Mouse (Mus musculus): ENCODE data around the gene Rhbdf1. TPM values are rescaled to one million over a fixed set of nuclear protein-coding genes. Genes with fewer than 3 reads are reported as not detected.
A peak's percentile ranks its signal among the peaks of the same experiment; 100 is the strongest.

Gene Rhbdf1
- polyA plus RNA-seq, 1 experiment from 2014 or later: 35.8 TPM

DNA sequence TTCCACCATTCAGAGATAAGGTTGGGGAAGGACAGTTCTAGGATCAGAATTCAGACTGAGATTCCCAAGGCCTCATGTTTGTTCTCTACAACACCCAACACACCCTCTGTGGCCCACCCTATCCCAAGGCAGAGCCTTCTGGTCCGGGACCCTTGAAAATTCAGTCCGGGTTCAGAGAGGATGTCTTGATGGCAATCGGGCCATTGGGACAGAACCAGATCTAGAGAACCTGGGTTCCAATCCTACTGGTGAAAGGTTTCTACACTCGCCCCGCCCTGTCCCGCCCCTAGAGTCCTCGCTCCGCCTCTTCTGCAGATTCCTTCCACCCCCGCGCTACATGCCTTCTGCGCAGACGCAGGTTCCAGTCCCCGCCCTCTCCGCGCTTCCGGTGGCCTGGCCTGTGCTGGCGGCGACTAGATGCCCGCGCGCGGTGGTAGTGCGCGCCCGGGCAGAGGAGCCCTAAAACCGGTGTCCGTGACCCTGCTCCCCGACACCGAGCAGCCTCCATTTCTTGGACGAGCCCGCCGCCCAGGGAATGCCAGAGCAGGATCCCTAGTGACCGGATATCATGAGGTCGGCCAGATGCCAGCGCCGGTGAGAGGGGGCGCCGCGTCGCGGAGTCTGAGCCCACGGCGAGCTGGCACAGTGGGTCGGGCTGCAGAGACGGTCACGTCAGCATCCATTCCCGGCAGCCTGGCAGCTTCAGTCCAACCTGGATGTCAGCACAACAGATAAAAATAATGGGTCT lies 4.2 kb upstream of the Rhbdf1 start, which contains the start of gene Mpg:
Gene Mpg (plus strand): TSS at position 382 of the 748 bp plus-strand sequence.
- peak within 1 kb of the TSS; percentile 93 for H3K27ac ChIP-seq (replicated peaks)
- 3% methylated on average over 47 of the region's 47 CpGs for WGBS
- peak within 1 kb of the TSS; percentile 74 for H3K9ac ChIP-seq (ENCODE audit: low read length)
- no peaks in the 10 kb centered on the region for H3K9me3 ChIP-seq (ENCODE audit: control insufficient read depth, low read length)
- H3K4me2 ChIP-seq (replicated peaks; ENCODE audit: low read depth): peak within 1 kb of the TSS; percentile 89
- peak within 1 kb of the TSS; percentile 65 for H3K4me3 ChIP-seq (ENCODE audit: low read depth, low read length)
- ATAC-seq (ENCODE audit: low FRiP score, low TSS enrichment) (peak; percentile 79), DNase-seq (ENCODE audit: low spot score) (peak; percentile 94)
- H3K27me3 ChIP-seq (ENCODE audit: control insufficient read depth, insufficient read depth, low read length): no peaks in the 10 kb centered on the region
- H3K4me1 ChIP-seq (replicated peaks; ENCODE audit: control insufficient read depth, insufficient read depth): peaks cover 25% of the 10 kb centered on the region
- no peak for TF ChIP-seq EP300 (optimal IDR thresholded peaks at IDR 0.05)
- no peak; the same call in 1 of the 2 replicates for TF ChIP-seq CTCF (IDR thresholded peaks at IDR 0.05; ENCODE audit: low read depth)
- H3K36me3 ChIP-seq (ENCODE audit: control insufficient read depth, insufficient read depth, low read length): peaks cover 4% of the 10 kb centered on the region

GRCm38 (mm10) chr11:32225222-32226104 lies 3.4 kb upstream of the Rhbdf1 start:
- peak overlapping the region; percentile 89; the same call in 1 of the 2 replicates for H3K4me2 ChIP-seq (replicated peaks; ENCODE audit: low read depth)
- H3K9ac ChIP-seq (ENCODE audit: low read length): no peak overlapping the region
- no peaks in the 10 kb centered on the region; the same call in none of the 2 replicates for H3K36me3 ChIP-seq (ENCODE audit: control insufficient read depth, insufficient read depth, low read length)
- H3K27me3 ChIP-seq (ENCODE audit: control insufficient read depth, insufficient read depth, low read length): no peaks in the 10 kb centered on the region
- peak; percentile 2; the same call in 1 of the 2 replicates for ATAC-seq (ENCODE audit: low FRiP score, low TSS enrichment)
- TF ChIP-seq EP300 (optimal IDR thresholded peaks at IDR 0.05) (no peak), CTCF (IDR thresholded peaks at IDR 0.05; ENCODE audit: low read depth) (no peak)
- peak; percentile 51 for DNase-seq (ENCODE audit: low spot score)
- H3K27ac ChIP-seq (replicated peaks): peak overlapping the region; percentile 93
- peaks cover 25% of the 10 kb centered on the region for H3K4me1 ChIP-seq (replicated peaks; ENCODE audit: control insufficient read depth, insufficient read depth)
- no peaks in the 10 kb centered on the region for H3K9me3 ChIP-seq (ENCODE audit: control insufficient read depth, low read length)
- 45% methylated on average over 7 of the region's 7 CpGs for WGBS
- no peak overlapping the region for H3K4me3 ChIP-seq (ENCODE audit: low read depth, low read length)

- ATAC-seq (ENCODE audit: low FRiP score, low TSS enrichment) (peak; percentile 45), DNase-seq (ENCODE audit: low spot score) (peak; percentile 88)
- Histone ChIP-seq H3K36me3 (ENCODE audit: control insufficient read depth, insufficient read depth, low read length) (no peaks in the 10 kb centered on the region; the same call in 1 of the 2 replicates), H3K9ac (ENCODE audit: low read length) (no peak overlapping the region), H3K27ac (replicated peaks) (peak overlapping the region; percentile 93), H3K27me3 (ENCODE audit: control insufficient read depth, insufficient read depth, low read length) (no peaks in the 10 kb centered on the region), H3K9me3 (ENCODE audit: control insufficient read depth, low read length) (no peaks in the 10 kb centered on the region), H3K4me3 (ENCODE audit: low read depth, low read length) (no peak overlapping the region), H3K4me2 (replicated peaks; ENCODE audit: low read depth) (no peak overlapping the region), H3K4me1 (replicated peaks; ENCODE audit: control insufficient read depth, insufficient read depth) (peaks cover 25% of the 10 kb centered on the region)
- WGBS: 14% methylated on average over 4 of the region's 4 CpGs
- no peak for TF ChIP-seq EP300 (optimal IDR thresholded peaks at IDR 0.05)
- no peak for TF ChIP-seq CTCF (IDR thresholded peaks at IDR 0.05; ENCODE audit: low read depth)
Observed at GRCm38 (mm10) chr11:32224468-32225139, 2.5 kb upstream of the Rhbdf1 start.

DNA sequence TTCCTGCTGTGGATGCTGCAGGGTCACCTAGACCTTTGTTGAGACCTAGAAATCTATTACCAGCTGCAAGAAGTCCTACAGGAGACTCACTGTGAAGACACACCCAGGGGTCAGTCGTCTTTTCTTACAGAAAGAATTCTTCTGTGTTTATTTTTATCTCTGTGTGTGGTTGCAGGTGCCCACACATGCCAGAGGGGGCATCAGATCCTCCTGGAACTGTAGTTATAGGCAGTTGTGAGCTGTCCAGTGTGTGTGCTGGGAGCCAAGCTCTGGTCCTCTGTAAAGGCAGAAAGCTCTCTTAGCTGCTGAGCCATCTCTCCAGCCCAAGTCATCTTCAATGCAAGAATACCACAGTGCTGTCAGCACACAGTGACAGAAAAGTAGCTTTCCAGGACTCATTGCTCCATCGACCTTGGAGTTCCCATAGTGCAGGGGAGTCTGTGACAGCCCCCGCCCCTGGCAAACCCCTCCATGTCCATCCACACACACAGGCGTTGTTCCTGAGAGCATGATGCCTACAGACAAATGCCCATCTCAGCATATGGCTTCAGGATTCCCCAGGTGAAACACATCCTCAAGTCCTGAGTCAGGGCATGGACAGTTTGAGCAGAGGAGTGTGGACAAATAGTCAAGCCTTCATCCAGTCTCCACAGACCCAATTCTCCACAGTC lies 1.3 kb upstream of the Rhbdf1 start:
- Histone ChIP-seq H3K27ac (replicated peaks) (peak overlapping the region; percentile 9; the same call in 1 of the 2 replicates), H3K4me3 (ENCODE audit: low read depth, low read length) (no peak overlapping the region), H3K9me3 (ENCODE audit: control insufficient read depth, low read length) (no peaks in the 10 kb centered on the region), H3K4me2 (replicated peaks; ENCODE audit: low read depth) (no peak overlapping the region), H3K36me3 (ENCODE audit: control insufficient read depth, insufficient read depth, low read length) (no peaks in the 10 kb centered on the region; the same call in 1 of the 2 replicates), H3K27me3 (ENCODE audit: control insufficient read depth, insufficient read depth, low read length) (no peaks in the 10 kb centered on the region), H3K4me1 (replicated peaks; ENCODE audit: control insufficient read depth, insufficient read depth) (peaks cover 25% of the 10 kb centered on the region), H3K9ac (ENCODE audit: low read length) (no peak overlapping the region)
- 72% methylated on average over 4 of the region's 4 CpGs for WGBS
- DNase-seq (ENCODE audit: low spot score) (no peak), ATAC-seq (ENCODE audit: low FRiP score, low TSS enrichment) (no peak)
- TF ChIP-seq EP300 (optimal IDR thresholded peaks at IDR 0.05) (no peak), CTCF (IDR thresholded peaks at IDR 0.05; ENCODE audit: low read depth) (peak; percentile 33; the same call in 1 of the 2 replicates)

- ATAC-seq (ENCODE audit: low FRiP score, low TSS enrichment): peak; percentile 6; the same call in 1 of the 2 replicates
- TF ChIP-seq CTCF (IDR thresholded peaks at IDR 0.05; ENCODE audit: low read depth) (no peak), EP300 (optimal IDR thresholded peaks at IDR 0.05) (no peak)
- no peaks in the 10 kb centered on the region for H3K9me3 ChIP-seq (ENCODE audit: control insufficient read depth, low read length)
- peak; percentile 50 for DNase-seq (ENCODE audit: low spot score)
- peak overlapping the region; percentile 96 for H3K9ac ChIP-seq (ENCODE audit: low read length)
- 9% methylated on average over 21 of the region's 21 CpGs for WGBS
- peaks cover 25% of the 10 kb centered on the region for H3K4me1 ChIP-seq (replicated peaks; ENCODE audit: control insufficient read depth, insufficient read depth)
- H3K36me3 ChIP-seq (ENCODE audit: control insufficient read depth, insufficient read depth, low read length): no peaks in the 10 kb centered on the region
- H3K4me3 ChIP-seq (ENCODE audit: low read depth, low read length): peak overlapping the region; percentile 94
- no peaks in the 10 kb centered on the region for H3K27me3 ChIP-seq (ENCODE audit: control insufficient read depth, insufficient read depth, low read length)
- H3K27ac ChIP-seq (replicated peaks): peak overlapping the region; percentile 96
- H3K4me2 ChIP-seq (replicated peaks; ENCODE audit: low read depth): peak overlapping the region; percentile 91
Observed at GRCm38 (mm10) chr11:32222570-32223194, 582 bp upstream of the Rhbdf1 start.
